Mouse (Mus musculus) kidney, postnatal 0 days (tissue): ENCODE measurements around the gene Hpd. TPM values are rescaled to one million over a fixed set of nuclear protein-coding genes. Genes with fewer than 3 reads are reported as not detected.

Experiments
- ATAC-seq: fragments of 200-750 bp; cut with Nextera tagmentation; replicated peaks from 2 replicates; pipeline ENCODE4 v1.8.0; 2017; ENCODE audit warnings: low read depth, moderate number of reproducible peaks, moderate TSS enrichment, moderate library complexity; ENCODE audit not compliant: low FRiP score
- DNase-seq: peaks from one replicate; pipeline ENCODE4 v3.0.0-alpha.2; 2016; ENCODE audit warnings: low spot score
- H3K27ac ChIP-seq: fragments of 300-500 bp; sonication (generic); 2 replicates; pipeline ENCODE4 v1.5.1; 2014; ENCODE audit warnings: mild to moderate bottlenecking
- H3K27me3 ChIP-seq: fragments of 300-500 bp; sonication (generic); 2 replicates; pipeline ENCODE4 v1.6.1; 2014; ENCODE audit warnings: low read length, mixed read lengths; ENCODE audit not compliant: insufficient read depth
- H3K36me3 ChIP-seq: fragments of 300-500 bp; sonication (generic); 2 replicates; pipeline ENCODE4 v1.6.1; 2014; ENCODE audit warnings: low read length, mixed read lengths; ENCODE audit not compliant: insufficient read depth
- H3K4me1 ChIP-seq: fragments of 300-500 bp; sonication (generic); replicated peaks from 2 replicates; pipeline ENCODE4 v1.6.1; 2014; ENCODE audit warnings: antibody characterized with exemption, low read length, mixed read lengths; ENCODE audit not compliant: insufficient read depth
- H3K4me2 ChIP-seq: fragments of 300-500 bp; sonication (generic); 2 replicates; pipeline ENCODE4 v1.6.1; 2014; ENCODE audit warnings: mild to moderate bottlenecking, low read length, moderate library complexity, mixed read lengths
- H3K4me3 ChIP-seq: fragments of 300-500 bp; sonication (generic); replicated peaks from 2 replicates; pipeline ENCODE4 v1.5.1; 2014; ENCODE audit warnings: low read depth, low read length
- H3K9ac ChIP-seq: fragments of 300-500 bp; sonication (generic); 2 replicates; pipeline ENCODE4 v1.6.1; 2014; ENCODE audit warnings: low read depth, low read length
- H3K9me3 ChIP-seq: fragments of 300-500 bp; sonication (generic); replicated peaks from 2 replicates; pipeline ENCODE4 v1.6.1; 2016; ENCODE audit warnings: low read length, inconsistent platforms, mixed read lengths
- CTCF ChIP-seq: IDR thresholded peaks from 2 replicates; pipeline ENCODE4 v1.5.1; 2016; ENCODE audit warnings: antibody characterized with exemption, low read depth, mild to moderate bottlenecking, moderate library complexity
- WGBS: fragments of 180-500 bp; shearing (Covaris S2); extraction: QIAGEN DNeasy Blood & Tissue Kit; methylation state at CpG from one replicate; pipeline ENCODE4 v1.1.7; 2014; 5-methylcytosine and 5-hydroxymethylcytosine counted together
- polyA plus RNA-seq: library from polyadenylated mRNA; unstranded; fragments of >200 nt; fragmentation: Nextera tagmentation; extraction: Ambion mirVana; gene quantifications from 2 replicates; pipeline ENCODE4 v1.2.1, GENCODE M21; 2015

Gene Hpd
- polyA plus RNA-seq, 1 experiment from 2014 or later: 0.45 TPM

DNA sequence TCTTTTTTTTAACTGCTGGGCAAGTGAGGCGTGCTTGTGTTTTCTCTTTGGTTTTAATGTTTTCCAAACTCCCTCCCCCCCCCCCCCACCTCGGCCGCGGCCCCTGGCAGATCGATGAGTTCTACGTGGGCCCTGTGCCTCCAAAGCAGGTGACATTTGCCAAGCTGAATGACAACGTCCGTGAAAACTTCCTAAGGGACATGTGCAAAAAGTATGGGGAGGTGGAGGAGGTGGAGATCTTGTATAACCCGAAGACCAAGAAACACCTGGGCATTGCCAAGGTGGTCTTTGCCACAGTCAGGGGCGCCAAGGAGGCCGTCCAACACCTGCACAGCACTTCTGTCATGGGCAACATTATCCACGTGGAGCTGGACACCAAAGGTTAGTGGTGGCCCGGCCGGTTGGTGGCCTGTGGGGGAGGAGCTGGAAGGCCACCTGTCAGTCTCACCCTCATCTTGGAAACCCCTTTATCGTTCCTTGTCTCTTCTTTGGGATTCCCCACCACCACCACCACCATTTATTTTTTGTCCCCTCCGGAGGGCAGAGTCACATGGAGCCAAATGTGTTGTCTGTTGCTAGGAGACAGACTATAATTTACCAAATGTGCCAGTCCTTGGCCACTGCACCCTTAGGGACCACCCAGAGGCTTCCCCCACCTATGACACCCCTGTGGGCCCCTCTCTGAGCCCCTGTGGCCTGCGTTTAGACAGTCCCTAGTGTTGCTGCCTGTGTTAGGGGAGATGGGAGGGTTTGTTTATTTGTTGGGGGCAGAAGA is 38.4 kb downstream of the Hpd start:
- no peak for DNase-seq
- H3K27ac ChIP-seq: no peak overlapping the region

GRCm38 (mm10) chr5:123143251-123143970 is 39.1 kb downstream of the Hpd start:
- no peak for ATAC-seq

More for the DNA sequence above, 38.4 kb downstream of the Hpd start:
- Histone ChIP-seq H3K9ac (peak overlapping the region; percentile 98; the same call in 1 of the 2 replicates), H3K4me1 (peaks cover 21% of the 10 kb centered on the region), H3K27me3 (no peaks in the 10 kb centered on the region), H3K4me2 (peak overlapping the region; percentile 100), H3K4me3 (peak overlapping the region; percentile 87), H3K9me3 (no peaks in the 10 kb centered on the region), H3K36me3 (peaks cover 26% of the 10 kb centered on the region)
- no peak for ATAC-seq
- no peak for TF ChIP-seq CTCF
- 3% methylated on average over 17 of the region's 17 CpGs for WGBS

DNA sequence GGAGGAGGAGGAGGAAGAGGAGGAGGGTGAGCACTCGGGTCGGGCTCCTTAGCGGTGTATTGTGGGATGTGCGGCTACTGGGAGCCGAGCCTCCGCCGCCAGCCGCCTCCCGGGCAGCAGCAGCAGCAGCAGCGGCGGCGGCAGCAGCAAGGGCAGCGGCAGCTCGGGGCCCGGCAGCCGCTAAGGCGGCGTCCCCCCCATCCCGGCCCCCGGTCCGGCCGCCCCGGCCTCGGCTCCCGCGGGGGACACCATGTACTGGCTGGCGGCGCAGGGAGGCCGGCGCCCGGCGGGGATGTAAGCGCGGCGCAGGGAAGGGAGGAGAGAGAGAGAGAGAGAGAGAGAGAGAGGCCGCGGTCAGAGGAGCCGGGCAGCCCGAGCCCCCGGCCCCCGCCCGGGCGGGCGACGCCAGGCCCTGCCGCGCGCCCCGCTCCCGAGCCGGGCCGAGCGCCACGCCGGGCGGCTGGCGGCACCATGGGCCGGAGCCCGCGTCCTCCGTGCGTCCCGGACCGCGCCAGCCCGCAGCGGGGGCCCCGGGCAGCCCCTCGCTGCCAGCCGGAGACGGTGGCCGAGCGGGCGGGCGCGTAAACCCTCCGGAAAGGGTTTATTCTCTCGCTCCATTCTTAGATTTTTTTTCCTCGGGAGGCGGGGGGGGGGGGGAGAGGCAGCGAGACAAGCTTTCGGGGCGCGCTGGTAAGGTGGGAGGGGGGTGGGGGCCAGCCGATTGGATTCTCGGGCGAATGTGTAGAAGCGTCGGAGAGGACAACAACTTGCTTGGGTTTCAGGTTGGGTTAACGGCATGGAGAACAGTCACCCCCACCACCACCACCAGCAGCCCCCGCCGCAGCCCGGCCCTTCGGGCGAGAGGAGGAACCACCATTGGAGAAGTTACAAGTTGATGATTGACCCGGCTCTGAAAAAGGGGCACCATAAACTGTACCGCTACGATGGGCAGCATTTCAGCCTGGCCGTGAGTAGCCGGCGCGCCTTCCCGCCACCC is 40.1 kb downstream of the Hpd start, which contains the start of gene Setd1b:
TSS of gene Setd1b (plus strand) at position 33 of the 997 bp plus-strand sequence.
- Histone ChIP-seq H3K4me2 (peak within 1 kb of the TSS; percentile 100), H3K9me3 (no peaks in the 10 kb centered on the region), H3K36me3 (peaks cover 13% of the 10 kb centered on the region), H3K9ac (peak within 1 kb of the TSS; percentile 98), H3K4me1 (peaks cover 26% of the 10 kb centered on the region), H3K27ac (peak within 1 kb of the TSS; percentile 100), H3K4me3 (peak within 1 kb of the TSS; percentile 87), H3K27me3 (no peaks in the 10 kb centered on the region)
- ATAC-seq (no peak), DNase-seq (peak; percentile 72)
- under 1% methylated on average over 60 of the region's 103 CpGs for WGBS
- TF ChIP-seq CTCF: no peak

More at GRCm38 (mm10) chr5:123143251-123143970, 39.1 kb downstream of the Hpd start:
- Histone ChIP-seq H3K4me2 (peak overlapping the region; percentile 100), H3K27ac (peak overlapping the region; percentile 100), H3K4me1 (peaks cover 19% of the 10 kb centered on the region), H3K4me3 (peak overlapping the region; percentile 87), H3K9me3 (no peaks in the 10 kb centered on the region), H3K36me3 (peaks cover 22% of the 10 kb centered on the region), H3K9ac (peak overlapping the region; percentile 98), H3K27me3 (no peaks in the 10 kb centered on the region)
- peak; percentile 87 for DNase-seq
- no peak for TF ChIP-seq CTCF
- WGBS: 1% methylated on average over 19 of the region's 24 CpGs

DNA sequence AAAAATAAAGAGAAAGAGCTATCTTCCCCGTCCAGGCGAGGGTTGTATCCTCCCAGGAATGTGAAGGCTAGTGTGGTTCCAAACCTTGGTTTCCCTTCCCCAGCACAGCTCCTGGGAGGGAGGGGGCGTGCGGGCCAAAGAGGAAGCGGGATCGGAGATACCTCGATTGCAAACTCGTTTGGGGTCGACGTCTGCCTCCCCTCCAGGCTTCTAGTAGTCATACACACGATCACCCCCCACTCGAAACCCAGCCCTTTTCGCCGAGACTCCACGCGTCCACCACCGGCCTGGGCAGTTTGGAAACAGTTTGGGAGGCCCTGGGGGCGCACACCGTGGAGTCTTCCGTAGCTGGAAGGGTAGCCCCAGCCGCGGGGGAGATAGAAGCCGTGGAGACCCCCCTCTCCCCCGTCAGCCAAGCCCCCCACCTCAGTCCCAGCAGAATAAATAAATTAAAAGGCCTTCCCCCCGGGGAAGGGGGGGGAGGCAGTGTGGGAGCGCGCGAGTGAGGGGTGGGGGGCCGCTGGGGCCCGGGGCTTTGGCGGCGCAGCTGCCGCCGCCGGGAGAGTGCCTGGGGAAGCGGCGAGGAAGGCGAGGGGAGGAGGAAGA is 40.9 kb downstream of the Hpd start:
- DNase-seq (peak; percentile 75), ATAC-seq (no peak)
- Histone ChIP-seq H3K9ac (peak overlapping the region; percentile 98), H3K27me3 (no peaks in the 10 kb centered on the region), H3K27ac (peak overlapping the region; percentile 100), H3K36me3 (peaks cover 5% of the 10 kb centered on the region), H3K4me2 (peak overlapping the region; percentile 100), H3K4me3 (peak overlapping the region; percentile 87), H3K4me1 (peaks cover 34% of the 10 kb centered on the region), H3K9me3 (no peaks in the 10 kb centered on the region)
- no peak for TF ChIP-seq CTCF
- WGBS: under 1% methylated on average over 32 of the region's 38 CpGs

GRCm38 (mm10) chr5:123140694-123141554 is 41.6 kb downstream of the Hpd start:
- Histone ChIP-seq H3K27ac (peak overlapping the region; percentile 100), H3K4me3 (peak overlapping the region; percentile 87), H3K27me3 (no peaks in the 10 kb centered on the region), H3K36me3 (no peaks in the 10 kb centered on the region), H3K4me2 (peak overlapping the region; percentile 100), H3K9ac (peak overlapping the region; percentile 98), H3K4me1 (peaks cover 41% of the 10 kb centered on the region), H3K9me3 (no peaks in the 10 kb centered on the region)
- peak; percentile 30 for ATAC-seq
- under 1% methylated on average over 31 of the region's 31 CpGs for WGBS
- no peak; the same call in 1 of the 2 replicates for TF ChIP-seq CTCF
- DNase-seq: peak; percentile 98
